Mouse (Mus musculus): ENCODE measurements around the gene Srp72.
A peak's percentile ranks its signal among the peaks of the same experiment; 100 is the strongest.

The Srp72 gene

GRCm38 (mm10) chr5:76974554-76975285, at the start of gene Srp72:
Srp72 (plus strand) TSS chr5:76974683.
- peak; percentile 93 for DNase-seq (ENCODE audit: extremely low spot score)

- no peak for DNase-seq (ENCODE audit: extremely low spot score)
These were observed 46.2 kb upstream of the Srp72 start for GRCm38 (mm10) chr5:76928124-76928832.

- no peak for DNase-seq (ENCODE audit: extremely low spot score)
These were observed 45.2 kb upstream of the Srp72 start for GRCm38 (mm10) chr5:76929180-76929877.

- DNase-seq (ENCODE audit: extremely low spot score): no peak
These were observed 34.8 kb upstream of the Srp72 start for GRCm38 (mm10) chr5:76939717-76940116.

- no peak for DNase-seq (ENCODE audit: extremely low spot score)
These were observed 32.5 kb upstream of the Srp72 start for GRCm38 (mm10) chr5:76941975-76942374.

GRCm38 (mm10) chr5:76942505-76942904, 32.0 kb upstream of the Srp72 start:
- DNase-seq (ENCODE audit: extremely low spot score): no peak

- DNase-seq (ENCODE audit: extremely low spot score): no peak
These were observed 29.4 kb upstream of the Srp72 start for GRCm38 (mm10) chr5:76944965-76945677.

- DNase-seq (ENCODE audit: extremely low spot score): no peak
These were observed 28.8 kb upstream of the Srp72 start for GRCm38 (mm10) chr5:76945678-76946033.

GRCm38 (mm10) chr5:76947142-76947541, 27.3 kb upstream of the Srp72 start:
- no peak for DNase-seq (ENCODE audit: extremely low spot score)

- no peak for DNase-seq (ENCODE audit: extremely low spot score)
These were observed 26.7 kb upstream of the Srp72 start for GRCm38 (mm10) chr5:76947758-76948157.

GRCm38 (mm10) chr5:76950343-76951105, 24.0 kb upstream of the Srp72 start:
- DNase-seq (ENCODE audit: extremely low spot score): no peak

- peak; percentile 98 for DNase-seq (ENCODE audit: extremely low spot score)
These were observed 23.1 kb upstream of the Srp72 start, which contains the start of the genes Paics and Ppat for GRCm38 (mm10) chr5:76951106-76952027. Paics (plus strand) TSS chr5:76951307. Ppat (minus strand) TSS chr5:76951578.

- no peak for DNase-seq (ENCODE audit: extremely low spot score)
These were observed 22.1 kb upstream of the Srp72 start for GRCm38 (mm10) chr5:76952112-76953040.

- no peak for DNase-seq (ENCODE audit: extremely low spot score)
These were observed 20.7 kb upstream of the Srp72 start for GRCm38 (mm10) chr5:76953794-76954193.

GRCm38 (mm10) chr5:76954271-76954900, 20.1 kb upstream of the Srp72 start:
- no peak for DNase-seq (ENCODE audit: extremely low spot score)

GRCm38 (mm10) chr5:76955474-76955873, 19.0 kb upstream of the Srp72 start:
- DNase-seq (ENCODE audit: extremely low spot score): no peak

GRCm38 (mm10) chr5:76957954-76958353, 16.5 kb upstream of the Srp72 start:
- no peak for DNase-seq (ENCODE audit: extremely low spot score)

- no peak for DNase-seq (ENCODE audit: extremely low spot score)
These were observed 14.9 kb upstream of the Srp72 start for GRCm38 (mm10) chr5:76959587-76959986.
